8 mouse cellular contexts compared by ENCODE assay signal in genomic region chr6:115791842-115792686, GRCm38 (mm10). TPM values are rescaled to one million over a fixed set of nuclear protein-coding genes. Genes with fewer than 3 reads are reported as not detected.
DNase-seq lines count a peak whose midpoint lies in the region; ATAC-seq and TF ChIP-seq lines count a peak whose summit lies in the region.

No protein-coding gene starts in this region.

- no peak overlapping the region for H3K27ac ChIP-seq in spleen, adult 2 months (ENCODE audit: insufficient read depth, low read length)
- no peak overlapping the region for H3K27ac ChIP-seq in heart, embryonic 13.5 days (replicated peaks)
- H3K27ac ChIP-seq in limb, embryonic 15.5 days = no peak overlapping the region; the same call in 1 of the 2 replicates

- DNase-seq in adrenal gland, postnatal 14 days = peak; percentile 16
- DNase-seq in adrenal gland, postnatal 10 days = no peak
- DNase-seq in spleen, adult 2 months (ENCODE audit: low read depth in 1 of 2, low spot score in 2 of 2) = peak in 1 of 2 experiments; percentile 31
- no peak for DNase-seq in spleen, postnatal 4 days (ENCODE audit: low spot score in 2 of 2)
- DNase-seq in retina, postnatal 1 day = no peak
- DNase-seq in left cerebral cortex, adult 18-20 months (ENCODE audit: low spot score in 2 of 2) = no peak

- H3K4me3 ChIP-seq in spleen, adult 2 months (ENCODE audit: extremely low read depth, insufficient read depth, insufficient read length) = peak overlapping the region; percentile 17; the same call in 1 of the 2 replicates
- H3K4me3 ChIP-seq in heart, embryonic 13.5 days = no peak overlapping the region
- H3K4me3 ChIP-seq in limb, embryonic 15.5 days = no peak overlapping the region

- WGBS in spleen, adult 2 months = 54% methylated on average over 34 of the region's 34 CpGs
- 64% methylated on average over 34 of the region's 34 CpGs for WGBS in heart, embryonic 13.5 days
- WGBS in limb, embryonic 15.5 days = 75% methylated on average over 34 of the region's 34 CpGs

- TF ChIP-seq POLR2A in spleen, adult 2 months (IDR thresholded peaks at IDR 0.05; ENCODE audit: low read depth, low read length) = no peak

- H3K36me3 ChIP-seq in spleen, adult 2 months (ENCODE audit: control insufficient read depth, insufficient read depth, low read length) = no peaks in the 10 kb centered on the region
- peaks cover 100% of the 10 kb centered on the region for H3K36me3 ChIP-seq in heart, embryonic 13.5 days
- peaks cover 86% of the 10 kb centered on the region for H3K36me3 ChIP-seq in limb, embryonic 15.5 days

- H3K9ac ChIP-seq in heart, embryonic 13.5 days = no peak overlapping the region
- H3K9ac ChIP-seq in limb, embryonic 15.5 days = no peak overlapping the region

- 0 out of 2 replicates have a peak, but pooled peaks have one; percentile 19 for ATAC-seq in heart, embryonic 13.5 days (ENCODE audit: extremely low read depth, insufficient number of reproducible peaks, low FRiP score, low TSS enrichment)
- ATAC-seq in limb, embryonic 15.5 days (ENCODE audit: insufficient number of reproducible peaks, low FRiP score, low TSS enrichment, low read depth) = peak; percentile 68

- H3K4me2 ChIP-seq in heart, embryonic 13.5 days = no peak overlapping the region
- no peak overlapping the region for H3K4me2 ChIP-seq in limb, embryonic 15.5 days

- no peaks in the 10 kb centered on the region for H3K4me1 ChIP-seq in spleen, adult 2 months (ENCODE audit: control insufficient read depth, insufficient read depth, insufficient read length)
- H3K4me1 ChIP-seq in heart, embryonic 13.5 days = peaks cover 18% of the 10 kb centered on the region
- H3K4me1 ChIP-seq in limb, embryonic 15.5 days = peaks cover 10% of the 10 kb centered on the region

- H3K27me3 ChIP-seq in spleen, adult 2 months (ENCODE audit: control insufficient read depth, insufficient read depth, low read length) = no peaks in the 10 kb centered on the region
- no peaks in the 10 kb centered on the region for H3K27me3 ChIP-seq in heart, embryonic 13.5 days (replicated peaks)
- H3K27me3 ChIP-seq in limb, embryonic 15.5 days = no peaks in the 10 kb centered on the region

- TF ChIP-seq CTCF in spleen, adult 2 months (IDR thresholded peaks at IDR 0.05; ENCODE audit: extremely low read depth, insufficient read depth, insufficient read length, insufficient replicate concordance) = no peak

- H3K9me3 ChIP-seq in heart, embryonic 13.5 days = no peaks in the 10 kb centered on the region
- no peaks in the 10 kb centered on the region for H3K9me3 ChIP-seq in limb, embryonic 15.5 days

RNA-seq across cellular contexts. Expression of gene Rpl32, which starts 16.5 kb away (rescaled TPM):
- 1,105 and 1,295 TPM in 2 replicates for total RNA-seq in adrenal gland, postnatal 14 days (2021)
- 1,000 to 10,000 TPM; 1,305 to 1,319 TPM for total RNA-seq in adrenal gland, postnatal 10 days (2021)
- 463 and 551 TPM in 2 replicates for polyA plus RNA-seq in spleen, adult 2 months (2012; rRNA removed)
- polyA plus RNA-seq in heart, embryonic 13.5 days (2015; fragmentation: Nextera tagmentation; extraction: Ambion mirVana) = 1,371 and 1,440 TPM in 2 replicates
- 1,698 and 2,211 TPM in 2 replicates for polyA plus RNA-seq in limb, embryonic 15.5 days (2015; fragmentation: Nextera tagmentation; extraction: Ambion mirVana)
- total RNA-seq in left cerebral cortex, adult 18-20 months (2021) = 100 to 1,000 TPM; 512 to 513 TPM

RNA-seq across cellular contexts. Expression of gene Cand2, which starts 17.7 kb away (rescaled TPM):
- 8.7 and 9.1 TPM in 2 replicates for total RNA-seq in adrenal gland, postnatal 14 days (2021)
- 10 to 100 TPM; 10.4 to 16.1 TPM for total RNA-seq in adrenal gland, postnatal 10 days (2021)
- 3.4 and 4.8 TPM in 2 replicates for polyA plus RNA-seq in spleen, adult 2 months (2012; rRNA removed)
- 51.2 and 52.5 TPM in 2 replicates for polyA plus RNA-seq in heart, embryonic 13.5 days (2015; fragmentation: Nextera tagmentation; extraction: Ambion mirVana)
- 33.8 and 36.2 TPM in 2 replicates for polyA plus RNA-seq in limb, embryonic 15.5 days (2015; fragmentation: Nextera tagmentation; extraction: Ambion mirVana)
- total RNA-seq in left cerebral cortex, adult 18-20 months (2021) = 1 to 10 TPM; 2.0 to 2.4 TPM

RNA-seq across cellular contexts. Expression of gene Tmem40, which starts 29.9 kb away (rescaled TPM):
- total RNA-seq in adrenal gland, postnatal 14 days (2021) = 0.37 and 0.49 TPM in 2 replicates
- total RNA-seq in adrenal gland, postnatal 10 days (2021) = under 1 TPM; 0.79 to 0.93 TPM
- 10.2 and 10.4 TPM in 2 replicates for polyA plus RNA-seq in spleen, adult 2 months (2012; rRNA removed)
- 1.5 and 2.2 TPM in 2 replicates for polyA plus RNA-seq in heart, embryonic 13.5 days (2015; fragmentation: Nextera tagmentation; extraction: Ambion mirVana)
- polyA plus RNA-seq in limb, embryonic 15.5 days (2015; fragmentation: Nextera tagmentation; extraction: Ambion mirVana) = 42.0 and 45.4 TPM in 2 replicates
- total RNA-seq in left cerebral cortex, adult 18-20 months (2021) = 1 to 10 TPM in 1 of 2 experiments, under 1 TPM in 1; 0.56 to 4.8 TPM

RNA-seq across cellular contexts. Expression of gene Efcab12, which starts 46.1 kb away (rescaled TPM):
- total RNA-seq in adrenal gland, postnatal 14 days (2021) = 0.64 and 0.70 TPM in 2 replicates
- under 1 TPM; 0.57 to 1.00 TPM for total RNA-seq in adrenal gland, postnatal 10 days (2021)
- polyA plus RNA-seq in spleen, adult 2 months (2012; rRNA removed) = 0.06 and 0.15 TPM in 2 replicates
- polyA plus RNA-seq in heart, embryonic 13.5 days (2015; fragmentation: Nextera tagmentation; extraction: Ambion mirVana) = 0.46 and 0.53 TPM in 2 replicates
- polyA plus RNA-seq in limb, embryonic 15.5 days (2015; fragmentation: Nextera tagmentation; extraction: Ambion mirVana) = 0.21 and 0.32 TPM in 2 replicates
- total RNA-seq in left cerebral cortex, adult 18-20 months (2021) = 1 to 10 TPM; 4.9 to 5.5 TPM
